In the genomic region with DNA sequence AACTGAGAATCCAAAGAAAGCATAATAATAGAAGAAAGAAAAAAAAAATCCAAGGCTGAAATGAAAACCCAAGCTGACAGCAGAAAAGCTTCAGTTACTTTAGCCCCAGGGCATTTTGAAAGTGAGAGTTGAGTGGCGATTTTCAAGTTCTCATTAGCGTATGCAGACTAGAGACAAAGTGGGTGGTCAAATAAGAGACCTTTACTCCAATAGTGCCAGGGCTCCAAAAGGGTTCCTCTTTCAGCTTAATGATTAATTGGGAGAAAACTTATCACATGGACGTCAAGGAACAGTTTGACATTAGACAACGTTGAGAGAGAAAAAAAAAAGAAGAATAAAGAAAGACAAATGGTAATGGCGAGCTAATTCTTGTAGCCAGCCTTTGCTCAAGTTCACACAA, we compare ENCODE assay signal across 15 mouse cellular contexts.
"Had no signal": no experiment of that assay in that cellular context is flagged by ENCODE, and none has a peak within 500 bp of the region (broad histone marks: within the 10 kb centered on the region; RNA-seq: fewer than 3 reads in every experiment).

No protein-coding gene starts in this region.

- H3K36me3 ChIP-seq: limb, embryonic 12.5 days; liver, embryonic 13.5 days; midbrain, embryonic 10.5 days; neural tube, embryonic 12.5 days; stomach, embryonic 15.5 days had no signal

- H3K27ac ChIP-seq: kidney, postnatal 0 days; layer of hippocampus, adult 2 months; limb, embryonic 12.5 days; liver, embryonic 13.5 days; midbrain, embryonic 10.5 days; neural tube, embryonic 12.5 days; stomach, embryonic 15.5 days had no signal

- H3K9ac ChIP-seq: limb, embryonic 12.5 days; liver, embryonic 13.5 days; liver, postnatal 0 days; neural tube, embryonic 12.5 days; stomach, embryonic 15.5 days had no signal

- ATAC-seq: liver, postnatal 0 days had no signal

- H3K4me1 ChIP-seq: liver, embryonic 13.5 days; stomach, embryonic 15.5 days had no signal

- H3K27me3 ChIP-seq: limb, embryonic 12.5 days; liver, embryonic 13.5 days; neural tube, embryonic 12.5 days; stomach, embryonic 15.5 days had no signal

- H3K4me2 ChIP-seq: limb, embryonic 12.5 days; liver, embryonic 13.5 days; neural tube, embryonic 12.5 days; stomach, embryonic 15.5 days had no signal

- H3K4me3 ChIP-seq: layer of hippocampus, adult 2 months; limb, embryonic 12.5 days; liver, embryonic 13.5 days; midbrain, embryonic 10.5 days; neural tube, embryonic 12.5 days; stomach, embryonic 15.5 days had no signal

- H3K9me3 ChIP-seq: limb, embryonic 12.5 days; liver, embryonic 13.5 days; midbrain, embryonic 10.5 days; neural tube, embryonic 12.5 days; stomach, embryonic 15.5 days had no signal

- DNase-seq: kidney, adult 9 months; kidney, postnatal 4 days; liver; liver, embryonic 13.5 days; liver, postnatal 0 days; lung, postnatal 4 days; midbrain, embryonic 14.5 days; right cerebral cortex, postnatal 14 days; thymus, postnatal 4 days had no signal
